Mouse (Mus musculus): ENCODE measurements around the gene Akna. TPM values are rescaled to one million over a fixed set of nuclear protein-coding genes. Genes with fewer than 3 reads are reported as not detected.

Akna gene
- total RNA-seq, 1 experiment, result 2.7 TPM

- TF ChIP-seq ZC3H11A (IDR thresholded peaks at IDR 0.05; ENCODE audit: borderline replicate concordance, low read depth, low read length), result no peak
- no peak for TF ChIP-seq ZNF384 (IDR thresholded peaks at IDR 0.05; ENCODE audit: low read depth, low read length)
- no peak for TF ChIP-seq MAFK (IDR thresholded peaks at IDR 0.05; ENCODE audit: insufficient read depth, low read depth, low read length)
- TF ChIP-seq CHD2 (IDR thresholded peaks at IDR 0.05; ENCODE audit: low read depth, low read length), result no peak
- no peak for TF ChIP-seq HCFC1 (IDR thresholded peaks at IDR 0.05; ENCODE audit: borderline replicate concordance, insufficient read depth, low read length)
- Histone ChIP-seq H3K4me3 (ENCODE audit: insufficient read depth in 1 of 2, low read depth in 1 of 2, low read length in 2 of 2, poor library complexity in 1 of 2, severe bottlenecking in 1 of 2) (no peak overlapping the region), H3K36me3 (ENCODE audit: control insufficient read depth, insufficient read depth, low read length, poor library complexity, severe bottlenecking) (no peaks in the 10 kb centered on the region), H3K9ac (ENCODE audit: insufficient read depth, low read depth, low read length, poor library complexity, severe bottlenecking) (no peak overlapping the region), H3K27ac (ENCODE audit: insufficient read depth, low read depth, low read length, poor library complexity, severe bottlenecking) (no peak overlapping the region), H3K9me3 (ENCODE audit: control insufficient read depth, insufficient read depth, low read depth, low read length) (no peaks in the 10 kb centered on the region), H3K4me1 (ENCODE audit: control insufficient read depth in 2 of 2, insufficient read depth in 2 of 2, low read length in 2 of 2, poor library complexity in 1 of 2) (peaks cover 0 to 5% of the 10 kb centered on the region in 2 experiments; a peak in 2 of 4 replicates)
- in situ Hi-C loops (cut with MboI; ENCODE audit: low sequenced_read_pairs in 2 of 2, unreplicated experiment in 2 of 2), result no loop called here
- DNase-seq (ENCODE audit: low read depth, low spot score), result no peak
Measured at GRCm38 (mm10) chr4:63443101-63443500, 39.9 kb upstream of the Akna start.

GRCm38 (mm10) chr4:63441616-63442015, 38.5 kb upstream of the Akna start:
- H3K9ac ChIP-seq (ENCODE audit: insufficient read depth, low read depth, low read length, poor library complexity, severe bottlenecking), result no peak overlapping the region
- TF ChIP-seq CHD2 (IDR thresholded peaks at IDR 0.05; ENCODE audit: low read depth, low read length), result no peak
- TF ChIP-seq MAFK (IDR thresholded peaks at IDR 0.05; ENCODE audit: insufficient read depth, low read depth, low read length), result no peak
- TF ChIP-seq ZC3H11A (IDR thresholded peaks at IDR 0.05; ENCODE audit: borderline replicate concordance, low read depth, low read length), result no peak
- TF ChIP-seq HCFC1 (IDR thresholded peaks at IDR 0.05; ENCODE audit: borderline replicate concordance, insufficient read depth, low read length), result no peak
- no peak for TF ChIP-seq ZNF384 (IDR thresholded peaks at IDR 0.05; ENCODE audit: low read depth, low read length)
- H3K27ac ChIP-seq (ENCODE audit: insufficient read depth, low read depth, low read length, poor library complexity, severe bottlenecking), result no peak overlapping the region
- no peak for DNase-seq (ENCODE audit: low read depth, low spot score)
- in situ Hi-C loops (cut with MboI; ENCODE audit: low sequenced_read_pairs in 2 of 2, unreplicated experiment in 2 of 2), result no loop called here
- no peaks in the 10 kb centered on the region for H3K36me3 ChIP-seq (ENCODE audit: control insufficient read depth, insufficient read depth, low read length, poor library complexity, severe bottlenecking)
- peaks cover 0 to 5% of the 10 kb centered on the region in 2 experiments; a peak in 2 of 4 replicates for H3K4me1 ChIP-seq (ENCODE audit: control insufficient read depth in 2 of 2, insufficient read depth in 2 of 2, low read length in 2 of 2, poor library complexity in 1 of 2)
- no peak overlapping the region for H3K4me3 ChIP-seq (ENCODE audit: insufficient read depth in 1 of 2, low read depth in 1 of 2, low read length in 2 of 2, poor library complexity in 1 of 2, severe bottlenecking in 1 of 2)
- no peaks in the 10 kb centered on the region for H3K9me3 ChIP-seq (ENCODE audit: control insufficient read depth, insufficient read depth, low read depth, low read length)

- DNase-seq (ENCODE audit: low read depth, low spot score), result no peak
- TF ChIP-seq ZNF384 (IDR thresholded peaks at IDR 0.05; ENCODE audit: low read depth, low read length) (no peak), MAFK (IDR thresholded peaks at IDR 0.05; ENCODE audit: insufficient read depth, low read depth, low read length) (no peak), CHD2 (IDR thresholded peaks at IDR 0.05; ENCODE audit: low read depth, low read length) (no peak), HCFC1 (IDR thresholded peaks at IDR 0.05; ENCODE audit: borderline replicate concordance, insufficient read depth, low read length) (no peak), ZC3H11A (IDR thresholded peaks at IDR 0.05; ENCODE audit: borderline replicate concordance, low read depth, low read length) (no peak)
- no peaks in the 10 kb centered on the region; the same call in 1 of the 2 replicates for H3K36me3 ChIP-seq (ENCODE audit: control insufficient read depth, insufficient read depth, low read length, poor library complexity, severe bottlenecking)
Measured at GRCm38 (mm10) chr4:63440262-63440661, 37.1 kb upstream of the Akna start.

GRCm38 (mm10) chr4:63437968-63438367, 34.8 kb upstream of the Akna start:
- Histone ChIP-seq H3K27ac (ENCODE audit: insufficient read depth, low read depth, low read length, poor library complexity, severe bottlenecking) (no peak overlapping the region), H3K9ac (ENCODE audit: insufficient read depth, low read depth, low read length, poor library complexity, severe bottlenecking) (no peak overlapping the region), H3K4me1 (ENCODE audit: control insufficient read depth in 2 of 2, insufficient read depth in 2 of 2, low read length in 2 of 2, poor library complexity in 1 of 2) (peaks cover 0 to 11% of the 10 kb centered on the region in 2 experiments; a peak in 2 of 4 replicates), H3K4me3 (ENCODE audit: insufficient read depth in 1 of 2, low read depth in 1 of 2, low read length in 2 of 2, poor library complexity in 1 of 2, severe bottlenecking in 1 of 2) (no peak overlapping the region), H3K9me3 (ENCODE audit: control insufficient read depth, insufficient read depth, low read depth, low read length) (no peaks in the 10 kb centered on the region), H3K36me3 (ENCODE audit: control insufficient read depth, insufficient read depth, low read length, poor library complexity, severe bottlenecking) (peaks cover 2% of the 10 kb centered on the region; the same call in 1 of the 2 replicates)
- TF ChIP-seq ZNF384 (IDR thresholded peaks at IDR 0.05; ENCODE audit: low read depth, low read length) (no peak), HCFC1 (IDR thresholded peaks at IDR 0.05; ENCODE audit: borderline replicate concordance, insufficient read depth, low read length) (no peak), CHD2 (IDR thresholded peaks at IDR 0.05; ENCODE audit: low read depth, low read length) (no peak), MAFK (IDR thresholded peaks at IDR 0.05; ENCODE audit: insufficient read depth, low read depth, low read length) (no peak)
- in situ Hi-C loops (cut with MboI; ENCODE audit: low sequenced_read_pairs in 2 of 2, unreplicated experiment in 2 of 2), result no loop called here
- no peak for DNase-seq (ENCODE audit: low read depth, low spot score)

More at GRCm38 (mm10) chr4:63440262-63440661, 37.1 kb upstream of the Akna start:
- Histone ChIP-seq H3K4me1 (ENCODE audit: control insufficient read depth in 2 of 2, insufficient read depth in 2 of 2, low read length in 2 of 2, poor library complexity in 1 of 2) (peaks cover 0 to 8% of the 10 kb centered on the region in 2 experiments; a peak in 2 of 4 replicates), H3K27ac (ENCODE audit: insufficient read depth, low read depth, low read length, poor library complexity, severe bottlenecking) (no peak overlapping the region), H3K4me3 (ENCODE audit: insufficient read depth in 1 of 2, low read depth in 1 of 2, low read length in 2 of 2, poor library complexity in 1 of 2, severe bottlenecking in 1 of 2) (no peak overlapping the region), H3K9ac (ENCODE audit: insufficient read depth, low read depth, low read length, poor library complexity, severe bottlenecking) (no peak overlapping the region), H3K9me3 (ENCODE audit: control insufficient read depth, insufficient read depth, low read depth, low read length) (no peaks in the 10 kb centered on the region)
- in situ Hi-C loops (cut with MboI; ENCODE audit: low sequenced_read_pairs in 2 of 2, unreplicated experiment in 2 of 2), result no loop called here
